Mouse (Mus musculus) heart, postnatal 0 days (tissue): ENCODE results near the gene Psmc5. TPM values are rescaled to one million over a fixed set of nuclear protein-coding genes. Genes with fewer than 3 reads are reported as not detected.

Experiments
- ATAC-seq: fragments of 200-750 bp; cut with Nextera tagmentation; 2 replicates; pipeline ENCODE4 v1.8.0; 2017; ENCODE audit warnings: low read depth, moderate number of reproducible peaks, moderate library complexity; ENCODE audit not compliant: insufficient read depth
- DNase-seq: peaks from one replicate; pipeline ENCODE4 v3.0.0-alpha.2; 2016; ENCODE audit warnings: low spot score
- H3K27ac ChIP-seq: fragments of 300-500 bp; sonication (generic); 2 replicates; pipeline ENCODE4 v1.5.1; 2014; ENCODE audit warnings: low read depth, mild to moderate bottlenecking
- H3K27me3 ChIP-seq: fragments of 300-500 bp; sonication (generic); 2 replicates; pipeline ENCODE4 v1.6.1; 2014; ENCODE audit warnings: low read length, mixed read lengths; ENCODE audit not compliant: control insufficient read depth, insufficient read depth
- H3K36me3 ChIP-seq: fragments of 300-500 bp; sonication (generic); replicated peaks from 2 replicates; pipeline ENCODE4 v1.6.1; 2014; ENCODE audit warnings: low read length, mixed read lengths; ENCODE audit not compliant: control insufficient read depth, insufficient read depth
- H3K4me1 ChIP-seq: fragments of 300-500 bp; sonication (generic); 2 replicates; pipeline ENCODE4 v1.6.1; 2014; ENCODE audit warnings: antibody characterized with exemption; ENCODE audit not compliant: control insufficient read depth, insufficient read depth
- H3K4me2 ChIP-seq: fragments of 300-500 bp; sonication (generic); 2 replicates; pipeline ENCODE4 v1.6.1; 2014; ENCODE audit warnings: low read depth, mild to moderate bottlenecking, low read length, moderate library complexity
- H3K4me3 ChIP-seq: fragments of 300-500 bp; sonication (generic); 2 replicates; pipeline ENCODE4 v1.5.1; 2014; ENCODE audit warnings: low read depth, low read length
- H3K9ac ChIP-seq: fragments of 300-500 bp; sonication (generic); replicated peaks from 2 replicates; pipeline ENCODE4 v1.6.1; 2014; ENCODE audit warnings: low read depth, low read length, mixed read lengths
- H3K9me3 ChIP-seq: fragments of 300-500 bp; sonication (generic); replicated peaks from 2 replicates; pipeline ENCODE4 v1.6.1; 2016; ENCODE audit warnings: low read length; ENCODE audit not compliant: control insufficient read depth
- CTCF ChIP-seq: IDR thresholded peaks from 2 replicates; pipeline ENCODE4 v1.5.1; 2016; ENCODE audit warnings: antibody characterized with exemption, control low read depth, low read depth
- EP300 ChIP-seq: IDR thresholded peaks from 2 replicates; pipeline ENCODE4 v1.6.1; 2016; ENCODE audit warnings: antibody characterized with exemption, low read depth
- WGBS: fragments of 180-500 bp; shearing (Covaris S2); extraction: QIAGEN DNeasy Blood & Tissue Kit; methylation state at CpG from one replicate; pipeline ENCODE4 v1.1.7; 2014; 5-methylcytosine and 5-hydroxymethylcytosine counted together
- polyA plus RNA-seq: library from polyadenylated mRNA; unstranded; fragments of >200 nt; fragmentation: Nextera tagmentation; extraction: Ambion mirVana; gene quantifications from 2 replicates; pipeline ENCODE4 v1.2.1, GENCODE M21; 2015
- total RNA-seq: library from RNA; depleted of rRNA; stranded (reverse); fragments of >200 nt; gene quantifications from 2 replicates; pipeline ENCODE4 v1.2.3, GENCODE M21; 2014; ENCODE audit warnings: low replicate concordance

Psmc5 gene
- total and polyA plus RNA-seq, 2 experiments from 2014 or later, result 50.8 to 208 TPM

GRCm38 (mm10) chr11:106266431-106266830, 10.5 kb downstream of the Psmc5 start:
- H3K4me2 ChIP-seq, result no peak overlapping the region
- 88% methylated on average over 10 of the region's 10 CpGs for WGBS
- peaks cover 59% of the 10 kb centered on the region for H3K36me3 ChIP-seq
- H3K9me3 ChIP-seq, result no peaks in the 10 kb centered on the region
- no peak overlapping the region for H3K4me3 ChIP-seq
- TF ChIP-seq EP300 (no peak), CTCF (no peak)
- no peak overlapping the region for H3K9ac ChIP-seq
- DNase-seq, result no peak
- H3K27me3 ChIP-seq, result no peaks in the 10 kb centered on the region
- no peak overlapping the region for H3K27ac ChIP-seq
- H3K4me1 ChIP-seq, result peaks cover 26% of the 10 kb centered on the region
- ATAC-seq, result no peak

- no peaks in the 10 kb centered on the region for H3K9me3 ChIP-seq
- ATAC-seq (no peak), DNase-seq (no peak)
- 64% methylated on average over 15 of the region's 15 CpGs for WGBS
- no peak overlapping the region for H3K4me2 ChIP-seq
- no peaks in the 10 kb centered on the region for H3K27me3 ChIP-seq
- peaks cover 32% of the 10 kb centered on the region for H3K4me1 ChIP-seq
- H3K9ac ChIP-seq, result no peak overlapping the region
- 0 out of 2 replicates have a peak overlapping the region, but pooled peaks have one; percentile 8 for H3K27ac ChIP-seq
- H3K36me3 ChIP-seq, result peaks cover 50% of the 10 kb centered on the region
- H3K4me3 ChIP-seq, result no peak overlapping the region
- no peak for TF ChIP-seq CTCF
- TF ChIP-seq EP300, result no peak
Observed at GRCm38 (mm10) chr11:106267311-106267852, 11.4 kb downstream of the Psmc5 start.

DNA sequence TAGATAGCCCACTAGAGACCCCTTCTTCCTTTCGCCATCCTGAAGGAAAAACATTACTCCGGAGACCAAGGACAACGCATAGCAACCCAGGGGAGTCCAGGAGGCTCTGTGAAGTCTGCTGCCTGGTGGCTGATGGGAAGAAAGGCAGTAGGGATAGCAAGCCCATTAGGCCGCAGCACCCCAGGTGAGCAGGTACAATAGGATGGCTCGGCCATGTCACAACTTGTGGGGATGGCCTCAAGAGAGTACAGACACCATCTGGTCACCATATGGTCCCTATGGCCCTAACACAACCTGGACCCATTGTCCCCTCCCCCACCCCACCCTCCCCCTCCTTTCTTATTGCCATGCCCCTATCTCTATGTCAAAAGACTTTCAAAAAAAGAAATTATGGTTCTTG, 11.9 kb downstream of the Psmc5 start:
- Histone ChIP-seq H3K9me3 (no peaks in the 10 kb centered on the region), H3K4me2 (no peak overlapping the region), H3K27ac (0 out of 2 replicates have a peak overlapping the region, but pooled peaks have one; percentile 8), H3K27me3 (no peaks in the 10 kb centered on the region), H3K9ac (no peak overlapping the region), H3K4me3 (no peak overlapping the region), H3K4me1 (peaks cover 32% of the 10 kb centered on the region), H3K36me3 (peaks cover 45% of the 10 kb centered on the region)
- ATAC-seq (no peak), DNase-seq (no peak)
- 69% methylated on average over 5 of the region's 5 CpGs for WGBS
- no peak for TF ChIP-seq EP300
- TF ChIP-seq CTCF, result no peak

DNA sequence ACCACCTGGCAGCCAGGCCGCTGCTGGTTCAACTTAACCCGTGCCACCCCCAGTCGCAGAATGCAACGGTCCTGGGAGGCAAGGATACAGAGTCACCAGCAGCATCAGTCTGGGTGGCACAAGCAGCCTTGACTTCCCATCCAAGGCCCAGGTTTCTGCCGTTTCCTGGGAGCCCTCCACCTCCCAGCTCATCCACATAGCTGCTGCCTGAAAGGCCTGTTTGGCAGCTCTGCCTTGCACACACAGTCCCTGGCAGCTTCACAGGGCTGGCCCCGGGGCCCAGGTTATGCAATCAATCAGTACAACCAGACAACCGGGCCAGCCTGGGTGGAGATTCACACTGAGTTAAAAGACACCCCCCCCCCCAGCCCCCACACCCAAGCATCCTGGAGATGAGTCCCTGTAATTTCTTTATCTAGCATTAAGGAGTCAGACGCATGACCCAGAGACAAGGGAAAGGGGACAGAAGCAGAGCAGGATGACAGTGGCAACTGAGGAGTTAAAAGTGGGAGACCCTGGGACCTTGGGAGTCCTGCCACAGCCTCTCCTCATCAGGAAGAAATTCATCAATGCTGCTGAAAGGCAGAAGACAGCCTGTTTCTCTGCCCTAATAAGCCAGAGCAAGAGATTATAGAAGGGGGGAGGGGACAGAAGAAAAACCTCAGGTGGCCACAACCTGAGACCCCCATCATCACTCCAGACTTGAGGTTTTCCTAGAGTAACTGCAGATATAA, 12.5 kb downstream of the Psmc5 start:
- no peaks in the 10 kb centered on the region for H3K27me3 ChIP-seq
- H3K4me3 ChIP-seq, result no peak overlapping the region
- peak overlapping the region; percentile 64 for H3K27ac ChIP-seq
- no peak overlapping the region for H3K9ac ChIP-seq
- peak overlapping the region; percentile 12; the same call in 1 of the 2 replicates for H3K4me2 ChIP-seq
- ATAC-seq, result no peak
- no peak for DNase-seq
- TF ChIP-seq CTCF (no peak), EP300 (no peak)
- peaks cover 36% of the 10 kb centered on the region for H3K4me1 ChIP-seq
- WGBS, result 53% methylated on average over 8 of the region's 8 CpGs
- peaks cover 39% of the 10 kb centered on the region for H3K36me3 ChIP-seq
- H3K9me3 ChIP-seq, result no peaks in the 10 kb centered on the region

- Histone ChIP-seq H3K9me3 (no peaks in the 10 kb centered on the region), H3K4me1 (peaks cover 37% of the 10 kb centered on the region), H3K4me2 (peak overlapping the region; percentile 12; the same call in 1 of the 2 replicates), H3K27ac (peak overlapping the region; percentile 64), H3K36me3 (peaks cover 33% of the 10 kb centered on the region), H3K27me3 (no peaks in the 10 kb centered on the region), H3K4me3 (no peak overlapping the region), H3K9ac (no peak overlapping the region)
- 48% methylated on average over 3 of the region's 3 CpGs for WGBS
- DNase-seq (no peak), ATAC-seq (no peak)
- TF ChIP-seq EP300 (no peak), CTCF (no peak)
Observed at GRCm38 (mm10) chr11:106269060-106269431, 13.1 kb downstream of the Psmc5 start.
